Mouse (Mus musculus) layer of hippocampus, adult 8-10 months (tissue): ENCODE measurements around the gene Mrpl22. TPM values are rescaled to one million over a fixed set of nuclear protein-coding genes. Genes with fewer than 3 reads are reported as not detected.
"Not testable (repeated sequence)": the region's sequence is repeated elsewhere in the genome, so short reads cannot be mapped to it uniquely, and the experiment has no call there.

Experiments used
- DNase-seq, 2 experiments: peaks; one replicate each; pipeline ENCODE4 v3.0.0; 2022; ENCODE audit warnings: low spot score in 2 of 2
- total RNA-seq, 4 experiments: library from RNA; stranded (reverse); gene quantifications; 2 replicates each; pipeline ENCODE4 v1.2.4; 2022

The Mrpl22 gene
- total RNA-seq, 4 experiments from 2014 or later, result 30.8 to 33.8 (median 32.8) TPM

GRCm38 (mm10) chr11:58225655-58226054 lies 54.2 kb downstream of the Mrpl22 start:
- peak; percentile 35 to 63 for DNase-seq

DNA sequence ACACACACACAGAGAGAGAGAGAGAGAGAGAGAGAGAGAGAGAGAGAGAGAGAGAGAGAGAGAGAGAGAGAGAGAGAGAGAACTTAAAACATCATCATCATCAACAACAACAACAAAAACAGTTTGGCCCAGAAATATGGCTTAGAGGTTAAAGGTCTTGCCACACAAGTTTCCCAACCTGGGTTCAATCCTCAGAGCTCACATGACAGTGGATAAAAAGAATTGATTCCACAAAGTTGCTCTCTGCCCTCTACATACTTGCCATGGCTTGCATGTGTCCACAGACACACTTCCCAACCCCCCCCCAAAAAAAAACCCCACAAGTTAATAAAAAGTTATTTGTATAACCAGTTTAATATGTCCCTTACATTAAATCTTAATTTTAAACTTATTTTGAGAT lies 55.0 kb downstream of the Mrpl22 start:
- DNase-seq, result no peak

- DNase-seq, result not testable (repeated sequence)
These were observed 56.6 kb downstream of the Mrpl22 start for GRCm38 (mm10) chr11:58228021-58228420.

Other genes starting within 250 kb of the Mrpl22 start
- gene Larp1, start 162.6 kb upstream of the Mrpl22 start, total RNA-seq, result 10 to 100 TPM; 91.6 to 96.7 (median 94.3) TPM
- gene Gm12248, start 78.5 kb upstream of the Mrpl22 start, total RNA-seq, result not detected
- gene Cnot8, start 67.5 kb upstream of the Mrpl22 start, total RNA-seq, result 10 to 100 TPM; 54.0 to 57.5 (median 55.3) TPM
- gene Gemin5, start 3.1 kb upstream of the Mrpl22 start, total RNA-seq, result 10 to 100 TPM; 19.6 to 23.5 (median 20.0) TPM
- gene Igtp, start 27.9 kb downstream of the Mrpl22 start, total RNA-seq, result 1 to 10 TPM; 2.4 to 5.5 (median 3.6) TPM
- gene Irgm2, start 28.0 kb downstream of the Mrpl22 start, total RNA-seq, result 1 to 10 TPM; 2.3 to 4.6 (median 3.1) TPM
- gene 4930438A08Rik, start 103.1 kb downstream of the Mrpl22 start, total RNA-seq, result not detected
- 10 to 100 TPM; 28.5 to 36.1 (median 32.3) TPM for gene Zfp692, start 135.4 kb downstream of the Mrpl22 start, total RNA-seq
- 10 to 100 TPM; 39.8 to 56.6 (median 45.4) TPM for gene Zfp672, start 158.7 kb downstream of the Mrpl22 start, total RNA-seq
- 10 to 100 TPM; 37.3 to 57.0 (median 44.8) TPM for gene Sh3bp5l, start 159.1 kb downstream of the Mrpl22 start, total RNA-seq
- under 1 TPM in 1 of 4 experiments, not detected in 3; 0.29 TPM for gene Lypd8, start 207.4 kb downstream of the Mrpl22 start, total RNA-seq
- gene 1810065E05Rik, start 249.4 kb downstream of the Mrpl22 start, total RNA-seq, result not detected